Mouse (Mus musculus): Measurements from ENCODE around the gene Enc1. TPM values are rescaled to one million over a fixed set of nuclear protein-coding genes. Genes with fewer than 3 reads are reported as not detected.

Gene Enc1
- total RNA-seq, 2 experiments from 2014 or later = 1.4 to 2.6 TPM

GRCm38 (mm10) chr13:97224341-97224982, 16.4 kb upstream of the Enc1 start:
- intact Hi-C loops (cut with DNase I) = no loop called here

GRCm38 (mm10) chr13:97225130-97225529, 15.8 kb upstream of the Enc1 start:
- DNase-seq = no peak
- intact Hi-C loops (cut with DNase I) = no loop called here

More at GRCm38 (mm10) chr13:97224341-97224982, 16.4 kb upstream of the Enc1 start:
- DNase-seq = no peak

- no peak for DNase-seq
- intact Hi-C loops (cut with DNase I) = no loop called here
Observed at GRCm38 (mm10) chr13:97227795-97228194, 13.1 kb upstream of the Enc1 start.

GRCm38 (mm10) chr13:97230101-97230500, 10.8 kb upstream of the Enc1 start:
- intact Hi-C loops (cut with DNase I) = no loop called here
- DNase-seq = no peak

GRCm38 (mm10) chr13:97233092-97233491, 7.8 kb upstream of the Enc1 start:
- DNase-seq = no peak
- intact Hi-C loops (cut with DNase I) = no loop called here

- peak; percentile 62 to 78 for DNase-seq
- intact Hi-C loops (cut with DNase I) = loop anchor here (1.0 kb wide), 1 partner anchor 703 kb away; no protein-coding TSS in a partner anchor
Observed at GRCm38 (mm10) chr13:97234785-97235417, 6.0 kb upstream of the Enc1 start.

- intact Hi-C loops (cut with DNase I) = loop anchor here (1.0 kb wide), 1 partner anchor 702 kb away; no protein-coding TSS in a partner anchor
- DNase-seq = no peak
Observed at GRCm38 (mm10) chr13:97235911-97236310, 5.0 kb upstream of the Enc1 start.

- intact Hi-C loops (cut with DNase I) = no loop called here
- no peak for DNase-seq
Observed at GRCm38 (mm10) chr13:97237700-97238099, 3.2 kb upstream of the Enc1 start.

GRCm38 (mm10) chr13:97238181-97238981, 2.5 kb upstream of the Enc1 start:
- intact Hi-C loops (cut with DNase I) = no loop called here

GRCm38 (mm10) chr13:97239343-97240180, 1.3 kb upstream of the Enc1 start:
- intact Hi-C loops (cut with DNase I) = loop anchor here (5.0 kb wide), 1 partner anchor 368 kb away; no protein-coding TSS in a partner anchor
- peak in 1 of 2 experiments; percentile 40 for DNase-seq

More at GRCm38 (mm10) chr13:97238181-97238981, 2.5 kb upstream of the Enc1 start:
- DNase-seq = no peak

GRCm38 (mm10) chr13:97240279-97240964, 483 bp upstream of the Enc1 start:
- intact Hi-C loops (cut with DNase I) = loop anchor here (5.0 kb wide), 1 partner anchor 367 kb away; no protein-coding TSS in a partner anchor
- peak; percentile 74 to 78 for DNase-seq

GRCm38 (mm10) chr13:97241787-97242280, 929 bp downstream of the Enc1 start:
- no peak for DNase-seq
- intact Hi-C loops (cut with DNase I) = loop anchor here (5.0 kb wide), 1 partner anchor 365 kb away; no protein-coding TSS in a partner anchor

- DNase-seq = no peak
Observed at GRCm38 (mm10) chr13:97242716-97243115, 1.8 kb downstream of the Enc1 start.

GRCm38 (mm10) chr13:97243962-97244711, 3.2 kb downstream of the Enc1 start:
- intact Hi-C loops (cut with DNase I) = loop anchor here (5.0 kb wide), 1 partner anchor 363 kb away; no protein-coding TSS in a partner anchor

More at GRCm38 (mm10) chr13:97242716-97243115, 1.8 kb downstream of the Enc1 start:
- intact Hi-C loops (cut with DNase I) = loop anchor here (5.0 kb wide), 1 partner anchor 365 kb away; no protein-coding TSS in a partner anchor

GRCm38 (mm10) chr13:97244712-97245105, 3.8 kb downstream of the Enc1 start:
- DNase-seq = no peak
- intact Hi-C loops (cut with DNase I) = loop anchor here (5.0 kb wide), 1 partner anchor 363 kb away; no protein-coding TSS in a partner anchor

More at GRCm38 (mm10) chr13:97243962-97244711, 3.2 kb downstream of the Enc1 start:
- DNase-seq = no peak

GRCm38 (mm10) chr13:97245157-97245556, 4.3 kb downstream of the Enc1 start:
- intact Hi-C loops (cut with DNase I) = no loop called here
- DNase-seq = no peak

GRCm38 (mm10) chr13:97246217-97246616, 5.3 kb downstream of the Enc1 start:
- intact Hi-C loops (cut with DNase I) = no loop called here

GRCm38 (mm10) chr13:97247754-97248153, 6.8 kb downstream of the Enc1 start:
- intact Hi-C loops (cut with DNase I) = no loop called here
- DNase-seq = no peak

More at GRCm38 (mm10) chr13:97246217-97246616, 5.3 kb downstream of the Enc1 start:
- DNase-seq = no peak
